Mouse (Mus musculus) erythroblast, embryonic 14.5 days (primary cell): Measurements from ENCODE around the gene Ddx56.

Experiments
- GATA1 ChIP-seq: IDR thresholded peaks from 2 replicates; pipeline ENCODE4 v1.6.1; 2012; ENCODE audit warnings: low read length, inconsistent platforms, mixed read lengths
- TAL1 ChIP-seq: IDR thresholded peaks from 3 replicates; pipeline ENCODE4 v1.6.1; 2012; ENCODE audit warnings: low read length, inconsistent platforms, mixed read lengths

DNA sequence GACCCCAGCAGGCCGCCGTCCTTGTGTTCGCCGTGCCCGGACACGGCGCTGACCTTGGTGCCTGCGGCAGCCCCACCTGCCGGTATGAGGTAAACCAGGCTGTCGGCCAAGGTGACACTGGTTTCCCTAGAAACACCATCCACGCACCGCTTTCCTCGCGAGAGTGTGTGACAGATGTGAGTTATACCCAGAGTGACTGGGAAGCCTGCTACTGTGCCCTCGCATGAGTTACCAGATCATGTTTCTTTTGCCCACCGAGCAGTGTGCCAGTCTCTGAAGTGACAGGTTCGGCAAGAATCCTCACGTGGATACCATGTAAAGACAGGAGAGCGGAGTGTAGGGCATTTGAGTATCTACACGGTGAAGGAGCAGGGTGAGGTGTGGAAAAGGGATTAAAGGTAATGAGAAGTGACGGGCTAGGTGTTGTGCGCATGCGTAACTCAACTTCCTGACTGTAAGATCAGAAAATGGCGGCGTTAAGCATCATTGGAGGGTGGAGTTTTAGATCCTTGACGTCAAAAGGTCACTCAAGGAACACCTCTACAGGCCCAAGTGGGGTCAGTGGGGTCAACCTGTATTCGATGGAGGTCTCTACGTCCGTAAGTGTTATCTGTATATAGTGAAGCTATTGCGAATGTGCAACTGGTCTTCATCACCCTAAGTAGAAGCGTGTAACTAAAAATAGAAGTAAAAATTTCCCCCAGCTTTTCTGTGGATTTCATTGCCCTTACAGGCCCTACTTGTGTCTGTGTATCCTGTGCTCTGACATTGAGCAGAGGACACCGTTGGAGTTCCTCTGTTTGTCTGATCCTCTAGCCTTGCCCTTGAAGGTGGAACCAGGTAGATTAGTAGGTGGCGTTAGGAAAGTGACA, 24.8 kb upstream of the Ddx56 start:
- TF ChIP-seq TAL1 (no peak), GATA1 (no peak)
